In genomic region chr17:35763101-35763500, GRCm38 (mm10) we compare ENCODE assay signal across 16 mouse cellular contexts. TPM values are rescaled to one million over a fixed set of nuclear protein-coding genes. Genes with fewer than 3 reads are reported as not detected.
DNase-seq lines count a peak whose midpoint lies in the region; ATAC-seq lines count a peak whose summit lies in the region.
"Had no signal": no experiment of that assay in that cellular context is flagged by ENCODE, and none has a peak within 500 bp of the region (broad histone marks: within the 10 kb centered on the region; RNA-seq: fewer than 3 reads in every experiment).

No protein-coding gene starts in this region.

- ATAC-seq in granulocyte monocyte progenitor cell, adult 5-6 weeks (replicated peaks; ENCODE audit: poor library complexity, severe bottlenecking), result peak; percentile 29
- ATAC-seq: forebrain, embryonic 13.5 days; forebrain, embryonic 15.5 days; forebrain, postnatal 0 days; Patski had no signal

- DNase-seq in adrenal gland, postnatal 25 days, result peak; percentile 5
- no peak for DNase-seq in adrenal gland, adult 18-20 months (ENCODE audit: low spot score in 2 of 2)
- peak; percentile 81 for DNase-seq in 416B (ENCODE audit: low read depth)
- DNase-seq in thymus, postnatal 25 days, result no peak
- DNase-seq: adrenal gland, adult 8-10 months; cerebellum, adult 11-12 months; cerebellum, adult 2 months; cerebellum, adult 9-10 months; cerebellum, postnatal 10 days; cerebellum, postnatal 25 days; forebrain, postnatal 0 days had no signal

RNA-seq across cellular contexts. Expression of gene Ier3, which starts 58.4 kb away (rescaled TPM):
- 7.6 and 11.7 TPM in 2 replicates for total RNA-seq in adrenal gland, postnatal 25 days (2021)
- total RNA-seq in adrenal gland, adult 18-20 months (2021), result 10 to 100 TPM in 1 of 2 experiments, 1 to 10 TPM in 1; 7.9 to 19.0 TPM
- 4.6 and 18.1 TPM in 2 replicates for total RNA-seq in granulocyte monocyte progenitor cell, adult 5-6 weeks (2014; fragmentation: Nextera tagmentation)
- 44.3 and 53.7 TPM in 2 replicates for total RNA-seq in granulocyte monocyte progenitor cell, adult 5-6 weeks (2017)

RNA-seq across cellular contexts. Expression of gene Ddr1, which starts 58.7 kb away (rescaled TPM):
- 41.7 and 54.6 TPM in 2 replicates for total RNA-seq in adrenal gland, postnatal 25 days (2021)
- total RNA-seq in adrenal gland, adult 18-20 months (2021), result 10 to 100 TPM; 33.5 to 44.1 TPM
- not detected in 2 replicates for total RNA-seq in granulocyte monocyte progenitor cell, adult 5-6 weeks (2014; fragmentation: Nextera tagmentation)
- not detected in 2 replicates for total RNA-seq in granulocyte monocyte progenitor cell, adult 5-6 weeks (2017)
- total RNA-seq: G1E had no signal

RNA-seq across cellular contexts. Expression of gene Flot1, which starts 59.9 kb away (rescaled TPM):
- 61.0 and 94.1 TPM in 2 replicates for total RNA-seq in adrenal gland, postnatal 25 days (2021)
- total RNA-seq in adrenal gland, adult 18-20 months (2021), result 10 to 100 TPM; 62.9 to 71.2 TPM
- 66.8 and 109 TPM in 2 replicates for total RNA-seq in granulocyte monocyte progenitor cell, adult 5-6 weeks (2014; fragmentation: Nextera tagmentation)
- total RNA-seq in granulocyte monocyte progenitor cell, adult 5-6 weeks (2017), result 58.3 and 63.6 TPM in 2 replicates

Comparison
In these comparisons a context has a peak if more than half of its experiments do, and no peak if none do; other contexts are left out.
1. DNase-seq: peak in adrenal gland, postnatal 25 days (single experiment) and 416B (single experiment); none in adrenal gland, adult 18-20 months (0 of 2) and thymus, postnatal 25 days (single experiment).
2. RNA of gene Ddr1, which starts 58.7 kb away (total RNA-seq): 41.7 to 54.6 TPM in adrenal gland, postnatal 25 days and 33.5 to 44.1 TPM in adrenal gland, adult 18-20 months; not detected in granulocyte monocyte progenitor cell, adult 5-6 weeks; every median in the first group is over 10 times any median in the second.